Mouse (Mus musculus): ENCODE results near the gene Fgf14.
"Not testable (repeated sequence)": the region's sequence is repeated elsewhere in the genome, so short reads cannot be mapped to it uniquely, and the experiment has no call there.

Fgf14 gene

DNA sequence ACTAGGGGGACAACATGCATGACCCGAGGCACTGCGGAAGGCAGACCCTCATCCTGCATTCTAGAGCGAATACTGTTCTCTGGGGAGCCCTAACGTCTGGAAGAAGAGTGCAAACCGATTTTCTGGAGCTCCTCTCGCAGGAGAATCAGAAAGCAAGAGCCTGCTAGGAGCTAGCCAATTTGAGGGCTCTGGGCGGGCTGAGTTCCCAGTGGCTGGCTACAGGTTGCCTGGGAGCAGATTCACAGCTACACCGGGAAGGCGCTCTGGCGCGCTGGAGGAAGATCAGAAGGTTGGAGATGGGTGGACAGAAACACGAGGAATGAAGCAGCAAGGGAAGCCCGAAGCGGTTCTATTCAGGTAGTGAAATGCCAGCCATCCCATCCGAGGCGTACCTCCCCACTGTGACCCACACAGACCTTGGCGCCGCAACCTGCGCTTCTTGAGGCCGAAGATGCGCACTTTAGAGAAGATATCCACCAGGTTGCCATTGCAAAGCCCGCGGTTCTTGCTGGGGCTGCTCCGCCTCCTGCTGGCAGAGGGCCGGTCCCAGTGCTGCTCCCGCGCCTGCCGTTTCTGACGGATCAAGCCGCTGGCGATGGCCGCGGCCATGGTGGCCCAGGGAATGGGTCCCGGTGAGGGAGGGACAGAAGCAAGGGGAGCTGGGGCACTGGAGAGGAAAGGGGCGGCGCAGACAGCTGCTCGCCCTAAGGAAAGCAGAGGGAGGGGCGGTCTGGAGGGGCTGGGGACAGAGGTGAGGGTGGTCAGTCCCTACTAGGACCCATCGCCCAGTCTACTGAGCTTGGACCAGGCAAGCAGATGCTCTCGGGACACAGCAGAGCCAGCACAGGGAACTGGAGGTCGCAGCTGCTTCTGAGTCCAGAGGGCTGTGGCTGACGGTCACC, 484.8 kb downstream of the Fgf14 start:
- DNase-seq (ENCODE audit: low spot score): peak; percentile 42

GRCm38 (mm10) chr14:124180265-124180664, 496.7 kb downstream of the Fgf14 start:
- no peak for DNase-seq (ENCODE audit: low spot score)

- no peak for DNase-seq (ENCODE audit: low spot score)
Observed at GRCm38 (mm10) chr14:124174111-124174510, 502.8 kb downstream of the Fgf14 start.

GRCm38 (mm10) chr14:124163618-124164185, 513.2 kb downstream of the Fgf14 start:
- no peak for DNase-seq (ENCODE audit: low spot score)

DNA sequence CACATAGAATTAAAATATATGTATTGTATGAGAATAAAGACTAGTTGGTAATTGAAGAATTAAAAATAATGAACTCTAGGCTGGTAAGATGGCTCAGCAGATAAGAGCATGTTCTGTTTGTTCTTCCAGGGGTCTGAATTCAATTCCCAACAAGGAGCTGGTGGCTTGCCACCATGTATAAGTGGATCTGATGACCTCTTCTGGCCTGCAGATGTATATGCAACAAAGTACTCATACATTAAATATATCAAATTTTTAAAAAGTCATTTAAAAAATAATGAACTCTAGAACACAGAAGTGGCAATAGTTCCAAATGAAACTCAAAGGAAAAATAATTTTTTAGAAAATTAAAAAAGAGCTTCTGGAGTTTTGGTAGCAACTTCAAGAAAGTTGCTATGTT, 529.5 kb downstream of the Fgf14 start:
- no peak for DNase-seq (ENCODE audit: low spot score)

DNA sequence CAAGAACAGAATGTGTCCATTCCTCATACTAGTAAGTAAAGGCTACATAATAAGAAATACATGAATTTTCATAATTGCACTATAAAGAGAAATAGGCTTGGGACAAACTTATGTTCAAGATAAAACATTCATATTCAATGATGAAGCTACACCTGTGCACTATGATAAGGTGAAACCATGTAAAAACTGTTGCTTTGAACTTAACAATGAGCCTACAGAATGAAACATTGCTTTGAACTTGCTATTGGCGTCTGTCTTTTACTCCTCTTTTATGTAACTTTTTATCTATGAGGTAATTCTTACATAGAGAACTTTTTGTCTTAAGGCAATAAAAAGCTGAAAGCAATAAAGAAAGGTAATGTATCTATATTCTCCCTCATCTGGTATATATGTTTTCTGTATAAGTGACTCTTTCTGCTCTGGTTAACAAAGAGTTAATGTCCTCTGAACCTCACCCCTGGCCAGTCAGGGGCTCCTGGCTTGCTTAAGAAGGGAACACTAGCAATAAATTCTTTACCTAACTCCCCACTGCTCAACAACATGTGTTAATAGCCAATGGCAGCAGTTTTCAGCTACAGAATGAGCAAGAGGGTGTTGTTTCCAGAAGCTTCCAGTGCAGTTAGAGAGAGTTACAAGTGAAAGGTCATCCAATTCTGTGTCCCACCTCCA, 569.6 kb downstream of the Fgf14 start:
- DNase-seq (ENCODE audit: low spot score): no peak

- DNase-seq (ENCODE audit: low spot score): no peak
Observed at GRCm38 (mm10) chr14:124083126-124083525, 593.8 kb downstream of the Fgf14 start.

DNA sequence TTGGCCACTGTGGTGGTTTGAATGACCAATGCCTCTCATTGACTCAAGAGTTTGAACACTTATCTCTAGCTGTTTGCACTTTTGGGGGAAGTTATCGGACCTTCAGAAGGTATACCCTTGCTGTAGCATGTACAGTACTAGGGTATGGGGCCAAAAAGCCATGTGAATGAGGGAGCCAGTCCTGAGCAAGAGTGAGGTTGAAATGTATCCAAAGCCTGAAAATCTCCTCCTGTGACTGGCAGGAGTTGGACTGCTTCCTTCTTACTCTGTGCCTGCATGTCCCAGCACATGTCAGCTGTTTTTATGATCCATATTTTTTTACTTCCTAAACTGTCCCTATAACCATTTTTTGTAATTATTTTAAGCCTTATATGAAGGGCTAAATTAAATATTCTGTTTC, 632.9 kb downstream of the Fgf14 start:
- DNase-seq (ENCODE audit: low spot score): no peak

DNA sequence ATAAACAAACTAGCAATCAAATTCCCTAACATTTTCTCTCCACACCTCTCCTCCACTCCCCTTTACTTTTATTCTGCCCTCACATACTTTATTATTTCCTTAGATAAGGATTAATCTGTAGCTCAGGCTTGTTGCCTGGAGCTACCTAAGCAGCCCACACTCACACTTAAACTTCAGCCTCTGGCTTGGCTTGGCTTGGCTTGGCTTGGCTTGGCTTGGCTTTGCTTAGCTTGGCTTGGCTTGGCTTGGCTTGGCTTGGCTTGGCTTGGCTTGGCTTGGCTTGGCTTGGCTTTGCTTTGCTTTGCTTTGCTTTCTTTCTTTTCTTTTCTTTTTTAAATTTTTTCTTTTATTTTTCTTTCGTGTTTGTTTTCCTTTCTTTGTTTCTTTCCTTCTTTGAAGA, 636.3 kb downstream of the Fgf14 start:
- no peak for DNase-seq (ENCODE audit: low spot score)

DNA sequence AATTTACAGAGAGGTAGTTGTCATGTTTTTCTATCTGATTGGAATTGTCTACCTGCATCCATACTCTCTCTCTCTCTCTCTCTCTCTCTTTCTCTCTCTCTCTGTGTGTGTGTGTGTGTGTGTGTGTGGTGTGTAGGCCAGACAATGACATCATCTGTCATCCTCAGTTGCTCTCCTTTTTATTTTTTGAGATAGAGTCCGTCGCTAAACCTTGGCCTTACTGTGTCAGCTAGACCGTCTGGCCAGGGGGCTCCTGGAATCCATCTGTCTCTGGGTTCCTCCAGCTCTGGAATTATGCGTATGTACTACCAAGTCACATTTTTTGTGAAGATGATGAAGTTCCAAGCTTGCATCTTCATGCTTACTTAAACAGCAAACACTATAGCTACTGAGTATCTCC, 639.5 kb downstream of the Fgf14 start:
- DNase-seq (ENCODE audit: low spot score): no peak

GRCm38 (mm10) chr14:124036575-124037205, 640.2 kb downstream of the Fgf14 start:
- DNase-seq (ENCODE audit: low spot score): no peak

DNA sequence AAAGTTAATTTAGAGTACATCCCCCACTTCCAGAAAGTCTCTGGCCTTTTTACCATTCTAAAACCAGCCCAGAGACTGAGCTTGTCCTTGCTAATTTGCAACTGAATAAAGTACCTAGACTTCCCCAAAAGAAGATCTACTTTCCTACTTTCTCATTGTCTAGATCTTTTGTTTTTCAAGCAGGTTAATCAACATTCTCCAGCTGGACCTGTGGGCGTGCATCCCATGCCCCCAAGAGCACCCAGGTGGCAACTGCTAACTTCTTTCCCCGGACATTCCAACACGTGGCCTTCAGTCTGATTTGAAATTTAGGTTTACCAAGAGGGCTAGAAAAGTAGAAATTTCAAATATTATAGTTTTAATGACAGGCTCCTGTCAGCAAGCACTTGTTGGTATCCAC, 643.6 kb downstream of the Fgf14 start:
- DNase-seq (ENCODE audit: low spot score): not testable (repeated sequence)

DNA sequence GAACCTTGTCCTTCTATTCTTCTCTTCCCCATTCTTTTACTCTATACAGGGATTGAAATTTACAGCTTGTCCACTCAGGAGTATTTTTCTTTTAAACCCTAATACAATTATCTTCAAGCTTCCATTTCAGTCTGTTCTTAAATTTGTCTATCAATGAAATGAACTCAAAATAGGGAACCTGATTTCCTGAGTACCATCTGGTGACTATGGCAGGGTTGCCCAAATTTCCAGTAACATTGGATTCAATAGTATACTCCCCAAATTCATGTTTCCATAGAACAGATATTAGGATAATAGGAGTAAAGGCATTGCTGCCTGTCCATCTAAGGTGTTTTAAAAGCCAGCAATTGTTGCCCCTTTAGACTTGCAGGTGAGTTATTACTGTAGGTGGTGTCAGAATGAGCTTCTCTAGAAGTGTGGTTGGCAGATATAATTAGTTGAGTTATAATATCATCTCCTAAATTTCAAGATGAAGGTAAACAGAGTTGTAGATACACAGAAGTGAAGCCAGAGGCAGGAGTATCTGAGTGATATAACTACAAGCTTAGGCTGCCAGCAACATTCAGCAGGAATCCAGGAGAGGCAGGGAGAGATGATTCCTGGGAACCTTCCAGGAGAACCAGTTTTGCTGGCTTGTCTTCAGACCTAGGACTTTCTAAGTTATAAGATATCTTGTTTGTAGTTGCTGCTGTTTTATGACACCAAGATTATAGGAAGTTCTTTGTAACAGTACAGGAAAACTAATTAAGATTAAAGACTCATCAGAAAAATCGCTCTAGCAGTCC, 648.8 kb downstream of the Fgf14 start:
- no peak for DNase-seq (ENCODE audit: low spot score)

- no peak for DNase-seq (ENCODE audit: low spot score)
Observed at GRCm38 (mm10) chr14:123990591-123991195, 686.2 kb downstream of the Fgf14 start.

DNA sequence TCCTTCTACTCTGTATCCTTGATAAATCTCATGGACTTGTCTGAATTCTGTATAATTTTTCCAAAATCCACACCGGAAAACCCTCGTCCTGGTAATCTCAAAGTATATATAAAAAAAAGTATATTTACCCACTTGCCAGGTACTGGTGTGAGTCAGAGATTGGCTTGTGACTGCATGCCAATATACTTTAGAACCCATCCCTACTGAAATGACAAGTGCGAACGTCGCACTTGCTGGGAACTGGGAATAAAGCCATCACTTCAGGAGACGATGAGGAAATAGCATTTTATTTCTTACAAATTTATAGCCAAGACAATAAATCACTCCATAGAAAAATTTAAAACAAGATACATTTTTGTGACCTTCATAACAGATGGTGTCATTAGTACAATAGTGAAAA, 708.9 kb downstream of the Fgf14 start:
- DNase-seq (ENCODE audit: low spot score): no peak

DNA sequence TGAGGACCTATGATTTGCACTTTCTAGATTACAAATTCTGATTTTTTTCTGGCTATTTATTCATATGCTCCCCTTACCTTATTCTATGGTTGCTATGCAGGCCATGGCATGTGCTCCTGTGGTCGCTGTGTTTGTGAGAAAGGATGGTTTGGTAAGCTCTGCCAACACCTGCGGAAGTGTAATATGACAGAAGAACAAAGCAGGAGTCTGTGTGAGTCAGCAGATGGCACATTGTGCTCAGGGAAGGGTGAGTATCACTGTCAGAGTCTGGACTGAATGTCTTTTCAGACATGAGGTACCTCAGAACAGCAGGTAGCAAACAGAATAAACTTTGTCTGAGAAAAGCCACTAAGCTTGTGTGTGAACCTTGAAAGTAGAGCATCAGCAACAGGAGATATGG, 710.4 kb downstream of the Fgf14 start:
- no peak for DNase-seq (ENCODE audit: low spot score)

Data from testis, postnatal 10 days (tissue).